Mouse (Mus musculus): ENCODE measurements around the gene Nhp2. TPM values are rescaled to one million over a fixed set of nuclear protein-coding genes. Genes with fewer than 3 reads are reported as not detected.

The Nhp2 gene
- polyA plus RNA-seq (2014; fragmentation: Nextera tagmentation; extraction: Ambion mirVana): 159 and 174 TPM in 2 replicates

DNA sequence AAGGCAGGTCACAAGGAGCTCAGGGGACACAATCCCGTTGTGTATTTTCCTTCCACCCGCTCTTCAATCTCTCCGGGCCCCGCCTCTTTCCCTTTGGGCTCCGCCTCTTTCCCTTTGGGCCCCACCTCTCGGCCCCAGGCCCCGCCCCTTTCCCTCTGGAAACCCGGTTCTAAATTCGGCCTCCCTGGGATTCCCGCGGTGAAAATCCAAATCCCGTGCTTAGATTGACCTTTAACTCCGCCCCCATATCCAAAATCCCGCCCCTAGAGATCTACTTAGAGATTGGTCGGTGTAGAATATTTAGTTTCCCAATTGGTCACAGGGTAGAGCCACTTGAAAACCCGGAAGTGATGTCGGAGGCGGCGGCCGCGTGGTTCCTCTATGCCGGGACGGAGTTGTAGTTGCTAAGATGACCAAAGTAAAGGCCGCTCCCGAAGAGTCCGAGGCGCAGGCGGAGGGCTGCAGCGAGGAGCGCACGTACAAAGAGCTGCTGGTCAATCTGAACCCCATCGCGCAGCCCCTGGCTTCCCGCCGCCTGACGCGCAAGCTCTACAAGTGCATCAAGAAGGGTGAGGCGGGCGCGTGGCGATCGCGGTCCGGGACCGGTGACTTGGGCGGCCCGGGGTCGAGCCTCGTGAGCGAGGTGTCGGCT is at the start of gene Nhp2:
Gene Nhp2 (plus strand): TSS at position 327 of the 652 bp plus-strand sequence.
- H3K27ac ChIP-seq (ENCODE audit: low read length): peak within 1 kb of the TSS; percentile 52; the same call in 1 of the 2 replicates
- under 1% methylated on average over 51 of the region's 51 CpGs for WGBS
- peaks cover 23% of the 10 kb centered on the region; the same call in 1 of the 2 replicates for H3K36me3 ChIP-seq (ENCODE audit: control insufficient read depth, insufficient read depth, low read length)
- no peaks in the 10 kb centered on the region for H3K9me3 ChIP-seq (ENCODE audit: control insufficient read depth, low read depth, low read length)
- peak; percentile 93 for ATAC-seq (ENCODE audit: insufficient number of reproducible peaks, insufficient read depth, low FRiP score, low read depth)
- H3K4me1 ChIP-seq (ENCODE audit: control insufficient read depth, insufficient read depth, low read length): peaks cover 19% of the 10 kb centered on the region; the same call in 1 of the 2 replicates
- H3K27me3 ChIP-seq (ENCODE audit: control insufficient read depth, insufficient read depth, low read length): no peaks in the 10 kb centered on the region
- H3K4me3 ChIP-seq (ENCODE audit: low read depth, low read length): peak within 1 kb of the TSS; percentile 90
- peak within 1 kb of the TSS; percentile 78 for H3K4me2 ChIP-seq (replicated peaks; ENCODE audit: low read depth, low read length)
- H3K9ac ChIP-seq (replicated peaks; ENCODE audit: low read depth, low read length): peak within 1 kb of the TSS; percentile 78

DNA sequence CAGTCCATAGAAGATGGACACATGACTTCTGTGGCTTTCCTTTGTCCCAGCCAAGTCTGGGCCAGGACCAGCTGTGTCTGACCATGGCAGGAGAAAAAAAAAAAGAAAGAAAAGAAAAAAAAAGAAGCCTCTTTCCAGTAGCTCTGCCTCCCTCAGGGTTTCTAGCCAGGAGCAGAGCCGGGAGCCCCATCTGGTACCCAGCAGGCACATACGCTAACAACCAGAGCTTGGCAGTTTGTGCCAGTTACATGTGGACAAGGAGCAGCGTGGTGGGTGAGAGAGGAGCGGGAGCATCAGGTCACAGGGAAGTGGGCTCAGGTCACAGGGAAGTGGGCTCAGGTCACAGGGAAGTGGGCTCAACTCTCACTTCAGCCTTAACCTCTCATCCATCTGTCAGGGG is 43.1 kb upstream of the Nhp2 start:
- H3K9me3 ChIP-seq (ENCODE audit: control insufficient read depth, low read depth, low read length): no peaks in the 10 kb centered on the region
- no peaks in the 10 kb centered on the region for H3K4me1 ChIP-seq (ENCODE audit: control insufficient read depth, insufficient read depth, low read length)
- H3K36me3 ChIP-seq (ENCODE audit: control insufficient read depth, insufficient read depth, low read length): no peaks in the 10 kb centered on the region
- ATAC-seq (ENCODE audit: insufficient number of reproducible peaks, insufficient read depth, low FRiP score, low read depth): no peak
- no peak overlapping the region for H3K4me3 ChIP-seq (ENCODE audit: low read depth, low read length)
- no peak overlapping the region for H3K9ac ChIP-seq (replicated peaks; ENCODE audit: low read depth, low read length)
- H3K27me3 ChIP-seq (ENCODE audit: control insufficient read depth, insufficient read depth, low read length): no peaks in the 10 kb centered on the region
- no peak overlapping the region for H3K27ac ChIP-seq (ENCODE audit: low read length)
- no peak overlapping the region for H3K4me2 ChIP-seq (replicated peaks; ENCODE audit: low read depth, low read length)
- 86% methylated on average over 4 of the region's 4 CpGs for WGBS

DNA sequence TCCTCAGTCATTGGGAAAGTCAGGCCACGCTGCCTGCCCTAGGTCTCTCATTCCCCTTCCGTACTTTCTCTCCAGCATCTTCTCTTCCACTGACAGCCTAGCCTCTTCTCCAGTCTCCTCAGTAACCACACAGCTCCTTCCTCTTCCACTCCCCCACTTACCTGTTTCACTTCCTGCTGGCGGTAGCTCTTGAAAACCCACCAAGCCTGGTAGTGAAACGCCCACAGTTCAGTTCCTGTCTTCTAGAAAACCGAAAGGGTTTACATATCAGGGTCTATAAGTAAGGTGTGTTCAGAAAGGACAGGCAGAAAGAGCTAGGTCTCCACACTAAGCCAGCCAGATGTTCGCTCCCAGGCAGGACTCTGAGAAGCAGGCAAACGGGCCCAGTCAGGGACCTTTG is 41.9 kb upstream of the Nhp2 start:
- H3K4me3 ChIP-seq (ENCODE audit: low read depth, low read length): no peak overlapping the region
- H3K9ac ChIP-seq (replicated peaks; ENCODE audit: low read depth, low read length): no peak overlapping the region
- no peaks in the 10 kb centered on the region for H3K9me3 ChIP-seq (ENCODE audit: control insufficient read depth, low read depth, low read length)
- no peak overlapping the region for H3K4me2 ChIP-seq (replicated peaks; ENCODE audit: low read depth, low read length)
- H3K27ac ChIP-seq (ENCODE audit: low read length): no peak overlapping the region
- no peaks in the 10 kb centered on the region for H3K4me1 ChIP-seq (ENCODE audit: control insufficient read depth, insufficient read depth, low read length)
- no peak for ATAC-seq (ENCODE audit: insufficient number of reproducible peaks, insufficient read depth, low FRiP score, low read depth)
- no peaks in the 10 kb centered on the region for H3K36me3 ChIP-seq (ENCODE audit: control insufficient read depth, insufficient read depth, low read length)
- 81% methylated on average over 7 of the region's 7 CpGs for WGBS
- no peaks in the 10 kb centered on the region for H3K27me3 ChIP-seq (ENCODE audit: control insufficient read depth, insufficient read depth, low read length)

DNA sequence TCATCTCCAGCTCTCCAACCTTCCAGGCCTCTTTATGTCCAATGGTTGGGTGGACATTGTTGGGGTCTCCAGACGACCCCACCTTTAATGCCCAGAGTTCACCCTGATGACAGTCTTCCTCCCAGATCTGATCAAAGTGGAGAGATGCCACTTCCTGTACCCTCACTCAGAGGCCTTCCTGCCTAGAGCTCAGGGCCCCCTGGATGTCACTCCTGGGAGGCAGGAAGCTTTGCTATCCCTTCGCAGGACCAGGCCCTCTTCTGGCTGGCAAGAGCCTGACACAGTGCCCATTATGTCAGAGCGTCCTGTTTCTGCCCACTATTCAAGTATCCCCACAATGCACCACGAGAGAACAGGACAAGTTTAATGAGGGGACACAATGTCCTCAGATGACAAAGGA is 40.5 kb upstream of the Nhp2 start:
- no peak for ATAC-seq (ENCODE audit: insufficient number of reproducible peaks, insufficient read depth, low FRiP score, low read depth)
- Histone ChIP-seq H3K4me3 (ENCODE audit: low read depth, low read length) (no peak overlapping the region), H3K4me2 (replicated peaks; ENCODE audit: low read depth, low read length) (no peak overlapping the region), H3K9me3 (ENCODE audit: control insufficient read depth, low read depth, low read length) (no peaks in the 10 kb centered on the region), H3K9ac (replicated peaks; ENCODE audit: low read depth, low read length) (no peak overlapping the region), H3K4me1 (ENCODE audit: control insufficient read depth, insufficient read depth, low read length) (0 out of 2 replicates have a peak, but pooled peaks cover 6% of the 10 kb centered on the region), H3K27me3 (ENCODE audit: control insufficient read depth, insufficient read depth, low read length) (no peaks in the 10 kb centered on the region), H3K27ac (ENCODE audit: low read length) (no peak overlapping the region), H3K36me3 (ENCODE audit: control insufficient read depth, insufficient read depth, low read length) (no peaks in the 10 kb centered on the region)
- WGBS: 72% methylated on average over 4 of the region's 4 CpGs

DNA sequence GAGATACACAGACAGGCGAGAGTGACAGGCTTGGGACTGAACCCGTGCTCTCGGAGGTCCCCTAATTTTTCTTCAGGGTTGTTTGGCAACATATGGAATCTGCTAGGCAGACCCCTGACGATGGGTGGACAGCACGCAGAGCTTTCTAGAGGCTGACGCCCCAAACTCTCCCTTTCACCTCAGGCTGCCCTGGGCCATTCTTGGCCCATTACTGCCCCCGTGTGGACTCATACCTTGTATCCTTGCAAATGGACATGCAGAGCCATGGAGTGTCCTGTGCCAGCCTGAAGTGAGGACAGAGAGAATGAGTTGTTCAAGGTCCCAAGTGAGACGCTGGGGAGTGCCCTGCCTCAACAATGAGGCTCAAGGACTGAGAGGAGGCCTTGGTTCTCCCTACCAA is 36.8 kb upstream of the Nhp2 start:
- peaks cover 14% of the 10 kb centered on the region for H3K4me1 ChIP-seq (ENCODE audit: control insufficient read depth, insufficient read depth, low read length)
- H3K36me3 ChIP-seq (ENCODE audit: control insufficient read depth, insufficient read depth, low read length): peaks cover 16% of the 10 kb centered on the region
- no peak for ATAC-seq (ENCODE audit: insufficient number of reproducible peaks, insufficient read depth, low FRiP score, low read depth)
- H3K27me3 ChIP-seq (ENCODE audit: control insufficient read depth, insufficient read depth, low read length): no peaks in the 10 kb centered on the region
- H3K4me2 ChIP-seq (replicated peaks; ENCODE audit: low read depth, low read length): no peak overlapping the region
- H3K4me3 ChIP-seq (ENCODE audit: low read depth, low read length): no peak overlapping the region
- no peaks in the 10 kb centered on the region for H3K9me3 ChIP-seq (ENCODE audit: control insufficient read depth, low read depth, low read length)
- WGBS: 22% methylated on average over 8 of the region's 8 CpGs
- H3K9ac ChIP-seq (replicated peaks; ENCODE audit: low read depth, low read length): no peak overlapping the region
- no peak overlapping the region for H3K27ac ChIP-seq (ENCODE audit: low read length)

DNA sequence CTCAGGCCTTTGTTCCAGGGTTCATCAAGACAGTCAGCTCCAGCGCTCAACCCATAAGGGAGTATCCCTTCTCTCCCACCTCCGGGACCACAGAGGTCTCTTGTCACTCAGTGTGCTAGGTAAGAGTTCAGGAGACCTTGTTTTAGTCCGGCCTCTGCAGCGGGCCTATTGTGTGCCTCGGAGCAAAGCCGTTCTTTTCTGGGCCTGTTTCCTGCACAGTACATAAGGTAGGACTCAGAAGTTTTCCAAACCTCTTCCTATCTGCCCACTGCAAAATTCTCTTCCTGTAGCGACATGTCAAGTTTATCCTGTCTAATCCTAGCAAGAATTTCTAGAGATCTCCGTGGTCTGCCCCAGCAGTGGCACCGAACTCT is 35.5 kb upstream of the Nhp2 start:
- peak overlapping the region; percentile 59 for H3K4me3 ChIP-seq (ENCODE audit: low read depth, low read length)

DNA sequence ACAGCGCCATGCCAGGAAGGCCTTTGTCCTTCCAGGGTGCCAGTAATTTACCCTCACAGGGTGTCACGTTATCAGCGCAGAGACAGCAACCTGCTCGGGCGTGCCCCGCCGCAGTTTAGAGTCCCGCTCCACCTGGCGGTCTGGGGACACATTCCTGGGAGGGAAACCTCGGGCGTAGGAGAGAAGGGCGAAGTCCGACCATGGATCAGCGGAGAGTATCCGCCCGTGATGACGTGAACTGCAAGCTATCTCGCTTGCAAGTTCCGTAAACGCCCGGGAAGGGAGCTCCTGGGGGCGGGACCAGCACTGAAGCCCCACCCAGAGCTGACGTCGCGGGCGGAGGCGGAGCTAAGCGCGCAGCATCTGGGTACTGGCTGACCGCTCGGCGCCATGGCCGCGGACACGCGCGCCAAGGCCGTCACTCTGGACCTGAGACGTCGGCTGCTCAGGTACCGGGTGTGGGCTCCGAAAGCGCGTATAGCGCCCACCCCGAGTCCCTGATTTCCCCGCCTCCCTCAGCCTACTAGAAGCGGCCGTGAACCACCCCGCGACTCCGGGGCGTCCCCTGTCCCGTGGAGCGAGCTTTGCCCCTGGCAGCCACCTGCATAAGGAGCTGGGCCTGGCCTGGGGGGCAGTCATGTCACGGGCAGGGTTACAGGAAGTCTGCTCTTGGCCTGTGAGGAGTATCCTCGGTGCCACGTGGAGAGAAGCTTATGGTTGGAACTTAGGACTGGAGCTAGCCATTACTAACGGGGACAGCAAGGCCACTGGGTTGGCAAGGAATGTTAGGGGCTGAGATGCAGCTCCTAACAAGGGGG is 34.9 kb upstream of the Nhp2 start, which contains the start of gene Phykpl:
Gene Phykpl (plus strand): TSS at position 327 of the 818 bp plus-strand sequence.
- Histone ChIP-seq H3K27me3 (ENCODE audit: control insufficient read depth, insufficient read depth, low read length) (no peaks in the 10 kb centered on the region), H3K9ac (replicated peaks; ENCODE audit: low read depth, low read length) (peak within 1 kb of the TSS; percentile 73), H3K4me2 (replicated peaks; ENCODE audit: low read depth, low read length) (peak within 1 kb of the TSS; percentile 65), H3K4me3 (ENCODE audit: low read depth, low read length) (peak within 1 kb of the TSS; percentile 59), H3K27ac (ENCODE audit: low read length) (peak within 1 kb of the TSS; percentile 89), H3K4me1 (ENCODE audit: control insufficient read depth, insufficient read depth, low read length) (peaks cover 14% of the 10 kb centered on the region), H3K36me3 (ENCODE audit: control insufficient read depth, insufficient read depth, low read length) (peaks cover 27% of the 10 kb centered on the region), H3K9me3 (ENCODE audit: control insufficient read depth, low read depth, low read length) (no peaks in the 10 kb centered on the region; the same call in 1 of the 2 replicates)
- under 1% methylated on average over 58 of the region's 59 CpGs for WGBS
- peak; percentile 92 for ATAC-seq (ENCODE audit: insufficient number of reproducible peaks, insufficient read depth, low FRiP score, low read depth)

More for the DNA sequence above, 35.5 kb upstream of the Nhp2 start:
- H3K27me3 ChIP-seq (ENCODE audit: control insufficient read depth, insufficient read depth, low read length): no peaks in the 10 kb centered on the region
- peak overlapping the region; percentile 73 for H3K9ac ChIP-seq (replicated peaks; ENCODE audit: low read depth, low read length)
- H3K27ac ChIP-seq (ENCODE audit: low read length): peak overlapping the region; percentile 89
- H3K4me1 ChIP-seq (ENCODE audit: control insufficient read depth, insufficient read depth, low read length): peaks cover 14% of the 10 kb centered on the region
- peak; percentile 33; the same call in 1 of the 2 replicates for ATAC-seq (ENCODE audit: insufficient number of reproducible peaks, insufficient read depth, low FRiP score, low read depth)
- no peaks in the 10 kb centered on the region; the same call in 1 of the 2 replicates for H3K9me3 ChIP-seq (ENCODE audit: control insufficient read depth, low read depth, low read length)
- peak overlapping the region; percentile 65 for H3K4me2 ChIP-seq (replicated peaks; ENCODE audit: low read depth, low read length)
- H3K36me3 ChIP-seq (ENCODE audit: control insufficient read depth, insufficient read depth, low read length): peaks cover 27% of the 10 kb centered on the region
- WGBS: 19% methylated on average over 9 of the region's 9 CpGs

DNA sequence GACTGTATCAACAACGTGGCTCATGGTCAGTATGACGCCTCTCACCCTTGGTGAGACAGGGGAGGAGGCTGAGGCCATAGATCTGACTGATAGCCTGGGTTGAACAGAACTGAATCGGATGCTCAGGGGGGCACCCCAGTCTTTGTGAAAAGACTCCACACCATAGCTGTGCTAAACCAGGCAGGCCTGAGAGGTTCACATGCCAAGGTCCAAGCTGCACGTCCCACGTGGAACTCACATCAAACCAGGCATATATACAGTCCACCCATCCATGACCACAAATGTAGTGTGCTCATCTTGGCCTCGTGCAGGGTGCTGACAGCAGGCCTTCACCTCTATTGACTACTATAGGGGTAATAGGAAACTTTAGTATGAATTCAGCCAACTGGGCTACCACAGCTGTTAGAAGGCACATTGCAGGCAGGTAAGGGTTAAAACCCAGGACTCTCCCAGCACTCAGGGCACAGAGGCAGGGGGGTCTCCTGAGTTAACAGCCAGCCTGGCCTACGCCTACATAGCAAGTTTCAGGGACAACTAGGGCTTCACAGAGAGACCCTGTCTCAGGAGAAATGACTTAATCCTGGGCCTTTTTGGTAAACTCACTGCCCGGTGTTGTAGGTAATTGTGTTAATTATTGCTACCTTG is 33.8 kb upstream of the Nhp2 start:
- Histone ChIP-seq H3K27me3 (ENCODE audit: control insufficient read depth, insufficient read depth, low read length) (no peaks in the 10 kb centered on the region), H3K9ac (replicated peaks; ENCODE audit: low read depth, low read length) (peak overlapping the region; percentile 73; the same call in 1 of the 2 replicates), H3K4me2 (replicated peaks; ENCODE audit: low read depth, low read length) (peak overlapping the region; percentile 65), H3K9me3 (ENCODE audit: control insufficient read depth, low read depth, low read length) (no peaks in the 10 kb centered on the region; the same call in 1 of the 2 replicates), H3K4me3 (ENCODE audit: low read depth, low read length) (peak overlapping the region; percentile 59), H3K27ac (ENCODE audit: low read length) (peak overlapping the region; percentile 89; the same call in 1 of the 2 replicates), H3K36me3 (ENCODE audit: control insufficient read depth, insufficient read depth, low read length) (peaks cover 30% of the 10 kb centered on the region), H3K4me1 (ENCODE audit: control insufficient read depth, insufficient read depth, low read length) (peaks cover 14% of the 10 kb centered on the region)
- no peak for ATAC-seq (ENCODE audit: insufficient number of reproducible peaks, insufficient read depth, low FRiP score, low read depth)
- 62% methylated on average over 8 of the region's 8 CpGs for WGBS
